Mouse (Mus musculus): ENCODE measurements at regions not wholly inside any gene's neighbourhood (a gene's known extent, or its start where the extent isn't known, plus 50 kb on each side); places are given as distances from the start of the nearest gene placed in this dataset.

DNA sequence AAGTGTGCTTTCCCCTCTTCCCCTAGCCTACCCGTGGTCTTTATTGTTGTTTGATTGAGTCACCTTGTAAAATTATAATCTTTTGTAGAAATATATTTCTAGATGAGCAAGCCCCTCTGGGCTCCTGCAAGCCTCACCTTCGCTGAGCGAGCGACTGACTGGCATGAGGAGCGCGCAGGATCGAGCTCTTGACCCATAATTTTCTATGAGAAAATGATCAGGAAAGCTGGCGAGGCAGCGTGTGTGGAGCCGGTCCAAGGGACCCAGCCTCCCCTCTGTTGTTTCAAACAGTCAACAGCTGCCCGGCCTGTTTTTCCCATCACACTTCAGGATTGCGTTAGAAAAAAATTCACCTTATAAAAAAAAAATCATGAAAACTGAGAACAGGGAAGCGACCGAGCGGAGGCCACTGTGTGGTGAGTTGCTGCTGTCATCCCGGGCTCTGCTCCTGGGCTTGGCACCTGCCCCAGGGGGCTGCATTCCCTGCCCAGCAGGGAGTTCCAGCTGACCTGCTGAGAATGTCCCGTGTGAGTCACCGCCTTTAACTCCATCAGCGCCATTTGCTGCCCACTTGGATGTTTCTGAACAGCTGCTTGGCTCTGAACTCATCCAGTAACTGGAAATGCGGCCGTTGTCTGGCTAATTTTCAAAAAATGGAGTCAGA lies 180.5 kb upstream of the Runx1 start:
- TF ChIP-seq CTCF (IDR thresholded peaks at IDR 0.05): no peak
- no peak for TF ChIP-seq EP300 (IDR thresholded peaks at IDR 0.05)
- DNase-seq (ENCODE audit: low spot score) (peak; percentile 70), ATAC-seq (peak; percentile 80)
- Histone ChIP-seq H3K36me3 (ENCODE audit: insufficient read depth, low read length) (no peaks in the 10 kb centered on the region), H3K9me3 (ENCODE audit: low read length) (no peaks in the 10 kb centered on the region), H3K4me2 (replicated peaks; ENCODE audit: low read depth, low read length) (peak overlapping the region; percentile 36), H3K9ac (replicated peaks; ENCODE audit: low read depth) (no peak overlapping the region), H3K4me1 (ENCODE audit: insufficient read depth, low read depth, low read length) (no peaks in the 10 kb centered on the region), H3K4me3 (ENCODE audit: low read depth, low read length) (no peak overlapping the region), H3K27ac (ENCODE audit: low read length) (no peak overlapping the region), H3K27me3 (replicated peaks; ENCODE audit: insufficient read depth, low read length) (no peaks in the 10 kb centered on the region; the same call in 1 of the 2 replicates)
- 6% methylated on average over 21 of the region's 21 CpGs for WGBS

DNA sequence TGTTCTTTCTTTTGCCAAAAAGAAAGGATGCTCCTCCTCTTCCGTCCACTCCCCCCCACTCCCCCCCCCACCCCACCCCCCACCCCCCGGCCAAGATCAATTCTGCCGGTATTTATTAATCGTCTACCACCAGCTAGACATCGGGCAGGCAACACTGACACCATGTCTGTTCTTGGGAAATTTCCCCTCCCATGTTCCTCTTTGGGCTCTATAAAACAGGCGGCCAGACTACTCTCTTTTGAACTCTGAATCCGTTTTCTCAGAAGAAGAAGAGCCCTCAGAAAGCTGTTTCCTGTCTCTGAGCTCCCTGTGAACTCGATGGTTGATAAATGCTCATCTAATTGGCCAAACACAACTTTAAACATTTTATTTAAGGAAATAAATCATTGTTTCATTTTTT lies 179.5 kb upstream of the Runx1 start:
- TF ChIP-seq CTCF (IDR thresholded peaks at IDR 0.05) (no peak), EP300 (IDR thresholded peaks at IDR 0.05) (no peak)
- H3K36me3 ChIP-seq (ENCODE audit: insufficient read depth, low read length): no peaks in the 10 kb centered on the region
- H3K4me3 ChIP-seq (ENCODE audit: low read depth, low read length): no peak overlapping the region
- H3K4me2 ChIP-seq (replicated peaks; ENCODE audit: low read depth, low read length): no peak overlapping the region
- H3K27me3 ChIP-seq (replicated peaks; ENCODE audit: insufficient read depth, low read length): no peaks in the 10 kb centered on the region; the same call in 1 of the 2 replicates
- no peak overlapping the region for H3K27ac ChIP-seq (ENCODE audit: low read length)
- DNase-seq (ENCODE audit: low spot score) (peak; percentile 47), ATAC-seq (no peak)
- 11% methylated on average over 7 of the region's 8 CpGs for WGBS
- no peaks in the 10 kb centered on the region for H3K9me3 ChIP-seq (ENCODE audit: low read length)
- no peak overlapping the region for H3K9ac ChIP-seq (replicated peaks; ENCODE audit: low read depth)
- no peaks in the 10 kb centered on the region for H3K4me1 ChIP-seq (ENCODE audit: insufficient read depth, low read depth, low read length)

DNA sequence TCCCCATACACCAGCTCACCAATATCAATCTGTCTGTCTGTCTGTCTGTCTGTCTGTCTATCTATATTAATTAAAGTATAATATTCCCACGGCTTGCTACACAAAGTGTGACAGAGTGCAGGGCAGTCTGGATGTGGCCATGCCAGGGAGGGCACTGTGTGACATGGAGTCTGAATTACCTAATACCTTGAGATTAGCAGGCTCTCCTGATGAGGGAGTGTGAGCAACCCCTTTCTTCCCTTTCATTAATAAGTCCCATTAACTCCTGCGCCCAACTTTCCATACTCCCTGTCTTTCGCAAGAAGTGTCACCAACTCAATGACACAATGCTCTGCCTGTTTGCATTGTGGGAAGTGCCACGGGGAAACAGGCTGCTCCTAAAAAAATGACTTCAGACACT lies 177.9 kb upstream of the Runx1 start:
- Histone ChIP-seq H3K9ac (replicated peaks; ENCODE audit: low read depth) (no peak overlapping the region), H3K4me1 (ENCODE audit: insufficient read depth, low read depth, low read length) (no peaks in the 10 kb centered on the region), H3K27me3 (replicated peaks; ENCODE audit: insufficient read depth, low read length) (no peaks in the 10 kb centered on the region; the same call in 1 of the 2 replicates), H3K9me3 (ENCODE audit: low read length) (no peaks in the 10 kb centered on the region), H3K4me2 (replicated peaks; ENCODE audit: low read depth, low read length) (no peak overlapping the region), H3K36me3 (ENCODE audit: insufficient read depth, low read length) (no peaks in the 10 kb centered on the region), H3K27ac (ENCODE audit: low read length) (no peak overlapping the region), H3K4me3 (ENCODE audit: low read depth, low read length) (no peak overlapping the region)
- TF ChIP-seq CTCF (IDR thresholded peaks at IDR 0.05) (no peak), EP300 (IDR thresholded peaks at IDR 0.05) (no peak)
- ATAC-seq (no peak), DNase-seq (ENCODE audit: low spot score) (peak; percentile 31)
- 68% methylated on average over 4 of the region's 4 CpGs for WGBS

DNA sequence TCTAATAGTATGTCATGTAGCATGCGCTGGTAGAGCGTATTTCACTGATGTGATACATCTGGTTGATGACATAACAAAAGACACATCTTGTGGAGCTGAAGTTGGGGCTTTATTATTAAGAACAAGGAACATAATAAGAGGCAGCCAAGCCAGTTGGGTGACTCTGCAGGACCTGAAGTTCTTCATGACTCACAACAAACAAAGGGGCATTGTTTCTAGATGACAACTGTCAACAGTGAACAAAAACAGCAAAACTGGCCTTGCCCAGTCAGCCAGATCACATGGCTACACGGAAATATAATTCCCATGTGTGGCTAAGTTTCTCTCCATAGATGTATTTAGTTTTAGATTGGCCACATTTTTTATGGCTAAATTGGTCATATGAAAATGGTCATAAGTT lies 172.7 kb upstream of the Runx1 start:
- Histone ChIP-seq H3K4me2 (replicated peaks; ENCODE audit: low read depth, low read length) (no peak overlapping the region), H3K27me3 (replicated peaks; ENCODE audit: insufficient read depth, low read length) (no peaks in the 10 kb centered on the region), H3K27ac (ENCODE audit: low read length) (no peak overlapping the region), H3K9me3 (ENCODE audit: low read length) (no peaks in the 10 kb centered on the region), H3K9ac (replicated peaks; ENCODE audit: low read depth) (no peak overlapping the region), H3K4me1 (ENCODE audit: insufficient read depth, low read depth, low read length) (no peaks in the 10 kb centered on the region), H3K36me3 (ENCODE audit: insufficient read depth, low read length) (no peaks in the 10 kb centered on the region), H3K4me3 (ENCODE audit: low read depth, low read length) (no peak overlapping the region)
- ATAC-seq: no peak
- DNase-seq (ENCODE audit: low spot score): no peak
- 81% methylated on average over 3 of the region's 3 CpGs for WGBS
- TF ChIP-seq CTCF (IDR thresholded peaks at IDR 0.05) (no peak), EP300 (IDR thresholded peaks at IDR 0.05) (no peak)

DNA sequence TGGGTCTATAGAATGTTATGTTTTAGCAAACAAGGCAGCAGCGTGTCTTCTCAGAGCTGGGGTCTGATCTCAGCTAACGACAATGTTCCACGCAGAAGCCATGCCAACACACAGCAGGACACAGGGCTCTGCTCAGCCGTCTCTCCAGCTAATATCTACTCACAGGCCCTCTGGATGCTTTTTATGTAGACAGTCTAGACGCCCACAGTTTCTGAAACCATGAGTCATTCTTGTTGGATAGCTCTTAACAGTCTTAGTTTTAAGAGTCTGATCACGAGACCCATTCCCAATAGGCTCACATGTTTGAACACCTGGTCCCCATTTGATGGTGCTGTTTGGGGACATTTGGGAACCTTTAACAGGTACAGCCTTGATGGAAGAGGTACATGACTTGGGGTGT lies 171.7 kb upstream of the Runx1 start:
- Histone ChIP-seq H3K4me1 (ENCODE audit: insufficient read depth, low read depth, low read length) (no peaks in the 10 kb centered on the region), H3K9ac (replicated peaks; ENCODE audit: low read depth) (no peak overlapping the region), H3K9me3 (ENCODE audit: low read length) (no peaks in the 10 kb centered on the region), H3K4me2 (replicated peaks; ENCODE audit: low read depth, low read length) (no peak overlapping the region), H3K4me3 (ENCODE audit: low read depth, low read length) (no peak overlapping the region), H3K36me3 (ENCODE audit: insufficient read depth, low read length) (no peaks in the 10 kb centered on the region), H3K27me3 (replicated peaks; ENCODE audit: insufficient read depth, low read length) (no peaks in the 10 kb centered on the region), H3K27ac (ENCODE audit: low read length) (no peak overlapping the region)
- WGBS: 57% methylated on average over 6 of the region's 6 CpGs
- DNase-seq (ENCODE audit: low spot score): no peak
- no peak for TF ChIP-seq EP300 (IDR thresholded peaks at IDR 0.05)
- no peak for TF ChIP-seq CTCF (IDR thresholded peaks at IDR 0.05)
- peak; percentile 38; the same call in 1 of the 2 replicates for ATAC-seq

DNA sequence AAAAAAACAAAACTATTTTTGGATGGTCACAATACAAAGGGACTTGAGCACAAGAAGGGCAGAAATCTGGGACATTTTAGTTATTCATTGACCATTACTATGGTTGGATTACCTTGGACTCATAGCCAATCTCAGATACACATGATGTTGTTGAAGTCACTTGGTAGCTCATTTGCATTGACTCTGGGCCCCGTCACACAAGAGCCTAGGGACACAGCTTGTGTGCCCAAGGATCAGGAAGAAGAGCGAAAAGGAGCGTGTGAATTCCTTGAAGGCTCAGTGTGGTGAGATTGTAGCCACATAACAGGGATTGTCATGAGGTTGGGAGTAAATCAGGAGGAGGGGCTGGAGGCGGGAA lies 170.0 kb upstream of the Runx1 start:
- no peak overlapping the region for H3K9ac ChIP-seq (replicated peaks; ENCODE audit: low read depth)
- 80% methylated on average over 4 of the region's 4 CpGs for WGBS
- DNase-seq (ENCODE audit: low spot score): no peak
- H3K4me3 ChIP-seq (ENCODE audit: low read depth, low read length): no peak overlapping the region
- no peak overlapping the region for H3K27ac ChIP-seq (ENCODE audit: low read length)
- no peaks in the 10 kb centered on the region for H3K4me1 ChIP-seq (ENCODE audit: insufficient read depth, low read depth, low read length)
- H3K27me3 ChIP-seq (replicated peaks; ENCODE audit: insufficient read depth, low read length): no peaks in the 10 kb centered on the region
- no peak overlapping the region for H3K4me2 ChIP-seq (replicated peaks; ENCODE audit: low read depth, low read length)
- no peaks in the 10 kb centered on the region for H3K9me3 ChIP-seq (ENCODE audit: low read length)
- no peak for ATAC-seq
- TF ChIP-seq EP300 (IDR thresholded peaks at IDR 0.05) (no peak), CTCF (IDR thresholded peaks at IDR 0.05) (no peak)
- no peaks in the 10 kb centered on the region for H3K36me3 ChIP-seq (ENCODE audit: insufficient read depth, low read length)

Measured in lung, postnatal 0 days (tissue).